Mouse (Mus musculus) liver, adult 2 months (tissue): ENCODE data around the gene Tmem143. TPM values are rescaled to one million over a fixed set of nuclear protein-coding genes. Genes with fewer than 3 reads are reported as not detected.

Experiments
- DNase-seq: peaks from one replicate; pipeline ENCODE4 v3.0.0-alpha.2; 2011; ENCODE audit warnings: low read depth, low spot score; ENCODE audit errors: extremely low read depth
- H3K27ac ChIP-seq: fragments of 200-500 bp; replicated peaks from 2 replicates; pipeline ENCODE4 v1.5.1; 2012; ENCODE audit warnings: low read depth, mild to moderate bottlenecking, control low read depth, inconsistent platforms, low read length; ENCODE audit not compliant: insufficient read depth
- H3K27me3 ChIP-seq: fragments of 200-500 bp; 2 replicates; pipeline ENCODE4 v1.6.1; 2012; ENCODE audit warnings: mild to moderate bottlenecking, moderate library complexity, low read length, inconsistent platforms; ENCODE audit not compliant: control insufficient read depth, insufficient read depth
- H3K36me3 ChIP-seq: fragments of 200-500 bp; 2 replicates; pipeline ENCODE4 v1.6.1; 2012; ENCODE audit warnings: low read length, inconsistent platforms; ENCODE audit not compliant: control insufficient read depth, insufficient read depth
- H3K4me1 ChIP-seq: fragments of 200-500 bp; 2 replicates; pipeline ENCODE4 v1.6.1; 2011; ENCODE audit warnings: low read length; ENCODE audit not compliant: control insufficient read depth, insufficient read depth
- H3K4me3 ChIP-seq: fragments of 200-500 bp; 2 replicates; pipeline ENCODE4 v1.5.1; 2011; ENCODE audit warnings: low read depth, mild to moderate bottlenecking, control low read depth, low read length, moderate library complexity; ENCODE audit not compliant: insufficient read depth
- H3K79me2 ChIP-seq: fragments of 200-500 bp; 2 replicates; pipeline ENCODE4 v1.6.1; 2012; ENCODE audit warnings: inconsistent platforms, mild to moderate bottlenecking, low read length, moderate library complexity; ENCODE audit not compliant: control insufficient read depth, insufficient read depth
- H3K9ac ChIP-seq: fragments of 200-500 bp; 2 replicates; pipeline ENCODE4 v1.6.1; 2012; ENCODE audit warnings: low read depth, mild to moderate bottlenecking, control low read depth, inconsistent platforms, low read length
- CTCF ChIP-seq: fragments of 200-500 bp; IDR thresholded peaks from 2 replicates; pipeline ENCODE4 v1.5.1; 2011; ENCODE audit warnings: low read depth, low read length, control low read depth
- POLR2A ChIP-seq: fragments of 200-500 bp; IDR thresholded peaks from 2 replicates; pipeline ENCODE4 v1.6.1; 2011; ENCODE audit warnings: low read length, control low read depth; ENCODE audit not compliant: insufficient read depth; ENCODE audit errors: extremely low read depth
- WGBS: fragments of 180-500 bp; shearing (Covaris S2); methylation state at CpG from one replicate; pipeline ENCODE4 v1.1.7; 2018; 5-methylcytosine and 5-hydroxymethylcytosine counted together
- polyA plus RNA-seq: library from polyadenylated mRNA; depleted of rRNA; stranded (reverse); fragments of >200 nt; gene quantifications from 2 replicates; pipeline ENCODE4 v1.2.3, GENCODE M21; 2012
- total RNA-seq: library from RNA; depleted of rRNA; stranded (reverse); fragments of >200 nt; gene quantifications from 2 replicates; pipeline ENCODE4 v1.2.3, GENCODE M21; 2014

Gene Tmem143
- total and polyA plus RNA-seq, 2 experiments, result 16.6 to 59.5 TPM

- H3K4me3 ChIP-seq, result no peak overlapping the region
- no peaks in the 10 kb centered on the region; the same call in 1 of the 2 replicates for H3K36me3 ChIP-seq
- H3K4me1 ChIP-seq, result no peaks in the 10 kb centered on the region
- no peaks in the 10 kb centered on the region for H3K27me3 ChIP-seq
- H3K79me2 ChIP-seq, result no peaks in the 10 kb centered on the region
- H3K9ac ChIP-seq, result no peak overlapping the region
- H3K27ac ChIP-seq, result no peak overlapping the region
- WGBS, result 70% methylated on average over 4 of the region's 4 CpGs
- TF ChIP-seq CTCF (no peak), POLR2A (no peak)
- DNase-seq, result no peak
Observed at GRCm38 (mm10) chr7:45919761-45920160, 23.0 kb downstream of the Tmem143 start.

DNA sequence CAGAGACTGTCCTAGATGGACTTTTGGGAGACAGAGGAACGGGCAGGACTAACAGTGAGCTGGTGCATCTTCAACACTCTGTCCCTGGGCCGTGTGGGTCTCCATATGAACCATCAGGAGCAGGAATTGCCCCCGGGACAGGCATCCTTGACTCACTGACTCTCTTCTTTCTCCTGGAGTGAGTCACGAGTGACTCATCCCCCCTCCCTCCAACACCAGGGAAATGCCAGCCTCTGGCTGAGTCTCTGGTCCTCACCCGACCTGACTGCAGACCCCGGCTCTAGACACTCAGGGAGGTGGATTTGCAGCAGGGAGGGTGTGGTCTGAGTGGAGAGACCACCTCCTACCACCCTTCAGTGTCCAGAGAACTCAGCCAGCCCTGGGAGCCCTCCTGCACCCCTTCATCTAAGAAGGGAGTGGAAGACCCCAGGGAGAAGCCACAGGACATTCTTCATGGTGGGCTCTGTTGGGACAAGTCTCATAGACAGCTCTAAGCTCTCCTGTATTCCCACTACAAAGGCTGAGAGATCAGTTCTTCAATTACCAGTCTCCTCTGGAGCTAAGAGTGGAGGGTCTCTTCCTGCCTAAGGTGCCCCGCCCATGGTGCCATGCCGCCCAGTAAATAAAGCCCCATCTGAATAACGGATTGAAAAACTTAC, 24.0 kb downstream of the Tmem143 start:
- Histone ChIP-seq H3K79me2 (no peaks in the 10 kb centered on the region), H3K27me3 (no peaks in the 10 kb centered on the region), H3K4me3 (peak overlapping the region; percentile 43), H3K36me3 (no peaks in the 10 kb centered on the region; the same call in 1 of the 2 replicates), H3K9ac (peak overlapping the region; percentile 48), H3K4me1 (no peaks in the 10 kb centered on the region), H3K27ac (peak overlapping the region; percentile 49)
- 53% methylated on average over 9 of the region's 9 CpGs for WGBS
- no peak for DNase-seq
- TF ChIP-seq POLR2A, result no peak
- TF ChIP-seq CTCF, result no peak

DNA sequence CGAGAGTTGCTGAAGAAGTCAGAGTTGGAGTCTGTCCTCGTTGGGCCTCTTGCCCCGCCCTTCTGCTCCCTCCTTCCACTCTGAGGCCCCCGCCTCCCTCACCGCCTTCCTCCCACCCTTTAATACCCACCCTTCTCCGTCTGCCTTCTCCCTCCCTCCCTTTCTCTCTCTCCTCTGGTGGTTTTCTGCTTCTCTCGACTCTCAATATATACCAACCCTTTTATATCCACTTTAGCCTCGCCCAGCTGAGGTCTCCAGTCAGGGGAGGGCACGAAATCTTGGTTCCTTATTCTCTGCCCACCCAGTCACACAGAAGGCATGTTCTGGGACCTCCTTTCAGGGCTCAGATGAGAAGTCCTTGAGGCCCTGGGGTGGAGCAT, 24.5 kb downstream of the Tmem143 start, which contains the start of gene Emp3:
Gene Emp3, minus strand, starts transcription at position 163 of the 380 bp plus-strand sequence.
- no peak for DNase-seq
- H3K79me2 ChIP-seq, result no peaks in the 10 kb centered on the region
- TF ChIP-seq POLR2A, result no peak
- no peak for TF ChIP-seq CTCF
- whole genome bisulfite sequencing, result 62% methylated on average over 9 of the region's 9 CpGs
- peak within 1 kb of the TSS; percentile 43 for H3K4me3 ChIP-seq
- H3K36me3 ChIP-seq, result no peaks in the 10 kb centered on the region
- peak within 1 kb of the TSS; percentile 49 for H3K27ac ChIP-seq
- no peaks in the 10 kb centered on the region for H3K4me1 ChIP-seq
- no peaks in the 10 kb centered on the region for H3K27me3 ChIP-seq
- peak within 1 kb of the TSS; percentile 48 for H3K9ac ChIP-seq

GRCm38 (mm10) chr7:45921950-45922600, 25.3 kb downstream of the Tmem143 start:
- no peak for DNase-seq
- no peak for TF ChIP-seq POLR2A
- no peak for TF ChIP-seq CTCF
- no peaks in the 10 kb centered on the region for H3K36me3 ChIP-seq
- peak overlapping the region; percentile 16; the same call in 1 of the 2 replicates for H3K27ac ChIP-seq
- no peaks in the 10 kb centered on the region for H3K4me1 ChIP-seq
- no peaks in the 10 kb centered on the region for H3K79me2 ChIP-seq
- no peak overlapping the region for H3K4me3 ChIP-seq
- no peaks in the 10 kb centered on the region for H3K27me3 ChIP-seq
- H3K9ac ChIP-seq, result no peak overlapping the region
- 81% methylated on average over 12 of the region's 12 CpGs for WGBS

DNA sequence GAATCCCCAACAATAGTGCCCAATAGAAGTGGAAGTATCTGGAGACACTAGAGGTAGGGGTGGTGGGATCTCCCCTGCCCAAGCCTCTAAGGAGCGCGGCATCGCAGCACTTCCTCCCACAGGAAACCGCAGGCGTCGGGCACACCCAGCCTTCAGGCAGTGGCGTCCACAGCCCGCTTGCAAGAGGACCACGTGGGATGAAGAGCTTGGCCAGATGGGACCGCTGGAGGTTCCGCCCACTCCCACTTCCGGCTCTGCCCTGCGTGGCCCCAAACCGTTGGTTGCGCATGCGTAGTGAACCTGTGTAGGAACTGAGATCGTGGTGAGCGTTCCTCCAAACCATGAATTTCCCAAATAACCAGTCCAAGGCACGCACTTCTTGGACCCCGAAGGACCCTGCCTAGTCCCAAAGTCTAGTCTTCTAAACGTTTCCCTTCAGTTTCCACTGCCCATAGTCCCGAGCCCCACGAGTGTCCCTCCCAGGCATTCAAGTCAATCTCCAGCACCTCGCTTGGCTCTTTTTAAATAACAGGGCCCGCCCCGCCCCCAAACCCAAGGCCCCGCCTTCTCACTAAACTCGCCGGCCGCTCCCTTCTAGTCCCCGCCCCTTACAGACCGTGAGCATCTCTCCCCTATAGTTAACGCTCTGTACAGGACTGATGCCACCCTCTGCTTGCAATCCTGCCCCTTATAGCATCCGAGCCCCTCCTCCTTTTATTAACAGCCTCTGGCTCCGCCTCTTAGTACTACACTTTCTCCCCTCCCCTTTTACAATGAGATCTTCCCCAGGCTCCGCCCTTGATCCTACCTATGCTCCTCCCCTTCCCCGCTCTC, 26.4 kb downstream of the Tmem143 start:
- no peaks in the 10 kb centered on the region for H3K4me1 ChIP-seq
- TF ChIP-seq POLR2A (0 out of 2 replicates have a peak, but pooled peaks have one; percentile 24), CTCF (no peak)
- 2% methylated on average over 37 of the region's 37 CpGs for WGBS

More for the DNA sequence above, 26.4 kb downstream of the Tmem143 start:
- Histone ChIP-seq H3K79me2 (no peaks in the 10 kb centered on the region), H3K27ac (peak overlapping the region; percentile 62), H3K27me3 (no peaks in the 10 kb centered on the region), H3K4me3 (peak overlapping the region; percentile 42), H3K9ac (peak overlapping the region; percentile 53), H3K36me3 (no peaks in the 10 kb centered on the region)
- peak; percentile 70 for DNase-seq
